Mouse (Mus musculus): ENCODE results near the gene Pgm2.

DNA sequence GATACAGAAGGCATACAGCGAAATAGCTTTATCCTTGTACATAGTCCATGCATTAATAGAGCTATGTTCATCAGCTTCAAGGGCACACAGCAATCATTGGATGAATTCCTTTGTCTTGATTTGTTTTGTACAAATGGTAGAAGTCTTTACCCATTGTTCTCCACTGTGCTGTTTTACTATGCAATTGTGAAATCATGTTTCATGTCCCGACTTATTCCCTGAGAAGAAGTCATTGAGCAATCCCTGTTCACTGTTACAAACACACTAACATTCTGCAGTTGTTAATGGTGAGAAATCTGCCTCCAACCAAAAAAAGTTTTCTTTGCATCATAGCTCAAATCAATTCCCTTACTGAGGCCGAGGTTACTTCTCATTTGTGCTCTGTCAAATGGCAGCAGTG, 47.5 kb downstream of the Pgm2 start:
- TF ChIP-seq CTCF (conservative IDR thresholded peaks at IDR 0.05 in 1 of 2, IDR thresholded peaks at IDR 0.05 in 1 of 2; ENCODE audit: low read depth in 2 of 2, low read length in 2 of 2) (no peak), POLR2A (IDR thresholded peaks at IDR 0.05; ENCODE audit: low read depth, low read length) (no peak), RAD21 (IDR thresholded peaks at IDR 0.05; ENCODE audit: low read depth, low read length) (no peak)

Measured in CH12.LX (cell line).